Mouse (Mus musculus) heart, embryonic 10.5 days (tissue): Measurements from ENCODE around the gene Srpx2. TPM values are rescaled to one million over a fixed set of nuclear protein-coding genes. Genes with fewer than 3 reads are reported as not detected.

ENCODE experiments used
- DNase-seq: peaks from one replicate; pipeline ENCODE4 v3.0.0-alpha.2; 2017; ENCODE audit warnings: low spot score
- H3K27ac ChIP-seq: fragments of 300-500 bp; sonication (generic); 2 replicates; pipeline ENCODE4 v1.5.1; 2016; ENCODE audit warnings: mild to moderate bottlenecking
- H3K27me3 ChIP-seq: fragments of 300-500 bp; sonication (generic); 2 replicates; pipeline ENCODE4 v1.6.1; 2016; ENCODE audit warnings: mild to moderate bottlenecking; ENCODE audit not compliant: poor library complexity, insufficient read depth, severe bottlenecking
- H3K36me3 ChIP-seq: fragments of 300-500 bp; sonication (generic); 2 replicates; pipeline ENCODE4 v1.6.1; 2016; ENCODE audit warnings: mild to moderate bottlenecking, moderate library complexity
- H3K4me1 ChIP-seq: fragments of 300-500 bp; sonication (generic); 2 replicates; pipeline ENCODE4 v1.6.1; 2016; ENCODE audit warnings: mild to moderate bottlenecking
- H3K4me3 ChIP-seq: fragments of 300-500 bp; sonication (generic); 2 replicates; pipeline ENCODE4 v1.5.1; 2016; ENCODE audit warnings: mild to moderate bottlenecking, moderate library complexity
- H3K9me3 ChIP-seq: fragments of 300-500 bp; sonication (generic); 2 replicates; pipeline ENCODE4 v1.6.1; 2016; ENCODE audit warnings: mild to moderate bottlenecking, moderate library complexity
- WGBS: fragments of 180-500 bp; shearing (Covaris S2); methylation state at CpG from one replicate; pipeline ENCODE4 v1.1.7; 2016; 5-methylcytosine and 5-hydroxymethylcytosine counted together
- polyA plus RNA-seq: library from polyadenylated mRNA; unstranded; fragments of >200 nt; fragmentation: Nextera tagmentation; extraction: Ambion mirVana; gene quantifications from 2 replicates; pipeline ENCODE4 v1.2.1, GENCODE M21; 2016

Gene Srpx2
- 1.5 and 2.0 TPM in 2 replicates for polyA plus RNA-seq

DNA sequence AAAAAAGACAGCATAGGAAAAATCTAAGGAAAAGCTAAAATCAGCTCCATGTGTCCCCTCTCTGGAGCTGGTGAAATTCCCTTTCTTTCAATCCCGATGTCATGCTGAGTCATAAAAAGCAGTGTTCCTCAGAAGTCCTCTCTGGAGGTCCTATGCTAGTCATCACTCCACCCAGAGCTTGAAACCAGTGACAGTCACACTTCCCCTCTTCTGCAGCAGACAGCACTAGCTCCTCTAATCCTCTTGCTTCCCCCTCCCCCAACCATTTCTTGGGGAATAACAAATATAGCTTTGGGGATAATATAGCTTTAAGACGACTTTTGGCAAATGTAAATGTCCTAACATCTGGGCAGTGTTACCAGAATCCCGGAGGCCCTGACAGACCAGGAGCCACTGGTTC, at the start of gene Srpx2:
Gene Srpx2 (plus strand): TSS at position 166 of the 400 bp plus-strand sequence.
- H3K27ac ChIP-seq, result no peak within 1 kb of the TSS
- no peaks in the 10 kb centered on the region for H3K9me3 ChIP-seq
- no peaks in the 10 kb centered on the region for H3K27me3 ChIP-seq
- no peak for DNase-seq
- no peaks in the 10 kb centered on the region for H3K36me3 ChIP-seq
- H3K4me1 ChIP-seq, result no peaks in the 10 kb centered on the region
- H3K4me3 ChIP-seq, result no peak within 1 kb of the TSS
- 25% methylated on average over 3 of the region's 3 CpGs for WGBS

DNA sequence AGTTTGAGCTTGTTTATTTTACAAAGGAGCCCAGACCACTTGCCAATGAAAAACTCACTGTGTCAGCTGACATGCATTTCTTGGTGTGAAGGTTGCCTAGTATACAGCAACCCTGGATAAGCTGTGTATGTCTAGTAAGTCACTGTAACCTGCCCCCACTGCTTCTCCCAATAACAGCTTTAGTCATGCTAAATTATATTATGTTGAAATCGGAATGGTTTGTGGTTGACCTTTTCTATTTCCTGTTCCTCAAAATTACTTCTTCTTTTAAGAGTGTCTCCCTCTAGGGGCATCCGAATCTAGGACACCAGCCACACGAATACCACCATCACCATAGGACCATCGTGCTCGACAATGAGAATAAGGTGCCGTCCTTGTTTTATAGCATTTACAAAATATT, 38.5 kb upstream of the Srpx2 start:
- Histone ChIP-seq H3K27ac (no peak overlapping the region), H3K27me3 (no peaks in the 10 kb centered on the region), H3K4me3 (no peak overlapping the region), H3K36me3 (no peaks in the 10 kb centered on the region), H3K4me1 (no peaks in the 10 kb centered on the region), H3K9me3 (no peaks in the 10 kb centered on the region)
- WGBS, result 87% methylated on average over 6 of the region's 6 CpGs
- DNase-seq, result no peak

DNA sequence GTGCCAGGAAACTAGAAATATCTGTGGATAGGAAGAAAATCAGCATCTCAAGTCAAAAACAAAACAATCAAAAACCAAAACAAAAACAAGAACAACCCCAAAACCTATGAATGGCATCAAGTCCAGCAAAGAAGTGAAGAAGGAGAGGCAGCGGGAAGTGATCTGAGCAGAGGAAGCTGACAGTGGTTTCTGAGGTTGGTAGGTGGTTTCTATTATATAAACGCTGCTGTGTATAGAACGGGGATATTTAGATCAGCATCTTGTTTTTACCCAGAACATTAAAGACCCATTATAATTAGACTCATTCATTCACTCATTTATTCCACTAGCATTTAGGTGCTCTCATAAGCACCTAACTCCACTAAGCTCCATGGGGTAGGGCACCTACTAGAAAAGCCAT, 20.9 kb upstream of the Srpx2 start:
- no peak overlapping the region for H3K27ac ChIP-seq
- no peaks in the 10 kb centered on the region for H3K9me3 ChIP-seq
- no peaks in the 10 kb centered on the region for H3K4me1 ChIP-seq
- no peak overlapping the region for H3K4me3 ChIP-seq
- no peaks in the 10 kb centered on the region for H3K27me3 ChIP-seq
- H3K36me3 ChIP-seq, result peaks cover 13% of the 10 kb centered on the region; the same call in 1 of the 2 replicates
- no peak for DNase-seq
- WGBS, result 93% methylated on average over 3 of the region's 3 CpGs

DNA sequence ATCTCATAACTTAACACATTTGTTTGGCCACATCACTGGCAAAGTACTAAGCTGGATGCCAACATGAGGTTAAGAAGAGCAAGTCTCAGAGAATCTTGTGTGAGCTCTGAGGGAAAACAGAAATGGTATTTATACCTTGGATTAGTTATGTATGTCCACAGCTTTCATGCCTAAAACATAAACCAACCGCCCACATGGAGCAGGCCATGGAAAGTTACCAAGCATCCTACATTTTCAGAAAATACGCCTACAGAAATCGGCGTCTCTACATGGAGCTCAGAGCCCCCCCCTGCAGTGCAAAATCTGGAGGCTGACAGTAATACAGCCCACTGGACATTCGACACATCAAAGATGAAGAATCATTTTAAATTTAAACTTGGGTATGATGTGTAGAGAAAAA, 20.1 kb upstream of the Srpx2 start:
- 85% methylated on average over 5 of the region's 5 CpGs for WGBS
- no peak overlapping the region for H3K4me3 ChIP-seq
- DNase-seq, result no peak
- H3K36me3 ChIP-seq, result peaks cover 13% of the 10 kb centered on the region; the same call in 1 of the 2 replicates
- H3K27me3 ChIP-seq, result no peaks in the 10 kb centered on the region
- no peak overlapping the region for H3K27ac ChIP-seq
- H3K9me3 ChIP-seq, result no peaks in the 10 kb centered on the region
- no peaks in the 10 kb centered on the region for H3K4me1 ChIP-seq

DNA sequence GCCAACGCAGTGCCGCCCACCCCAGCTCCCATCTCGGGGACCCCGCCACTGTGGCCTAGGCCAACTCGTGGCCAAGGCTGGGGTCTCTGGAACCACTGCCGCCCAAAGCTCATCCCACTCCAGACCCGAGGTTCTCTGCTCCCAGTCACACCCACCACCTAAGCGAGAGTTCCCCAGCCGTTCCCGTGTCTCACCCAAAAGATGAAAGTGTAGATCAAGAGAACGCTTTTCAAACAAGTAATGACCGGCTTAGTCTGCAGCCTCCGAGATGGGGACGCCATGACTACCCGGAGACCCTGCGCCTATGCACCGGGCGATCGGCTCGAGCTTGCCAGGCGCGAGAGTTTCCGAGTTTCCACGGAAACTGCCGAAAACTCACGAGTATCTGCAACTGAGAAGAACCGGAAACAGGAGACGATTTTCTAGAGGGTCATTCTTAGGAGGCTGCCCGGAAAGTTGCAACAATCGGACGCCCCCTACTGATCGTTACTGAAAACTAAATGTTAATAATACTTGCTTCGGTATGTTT, 10.1 kb upstream of the Srpx2 start, which contains the start of gene Tspan6:
Gene Tspan6 (minus strand): TSS at position 416 of the 529 bp plus-strand sequence.
- no peaks in the 10 kb centered on the region for H3K9me3 ChIP-seq
- peak within 1 kb of the TSS; percentile 69 for H3K4me3 ChIP-seq
- peak; percentile 86 for DNase-seq
- H3K4me1 ChIP-seq, result no peaks in the 10 kb centered on the region
- whole genome bisulfite sequencing, result 20% methylated on average over 33 of the region's 33 CpGs
- peak within 1 kb of the TSS; percentile 89 for H3K27ac ChIP-seq
- peaks cover 12% of the 10 kb centered on the region for H3K36me3 ChIP-seq
- no peaks in the 10 kb centered on the region for H3K27me3 ChIP-seq

DNA sequence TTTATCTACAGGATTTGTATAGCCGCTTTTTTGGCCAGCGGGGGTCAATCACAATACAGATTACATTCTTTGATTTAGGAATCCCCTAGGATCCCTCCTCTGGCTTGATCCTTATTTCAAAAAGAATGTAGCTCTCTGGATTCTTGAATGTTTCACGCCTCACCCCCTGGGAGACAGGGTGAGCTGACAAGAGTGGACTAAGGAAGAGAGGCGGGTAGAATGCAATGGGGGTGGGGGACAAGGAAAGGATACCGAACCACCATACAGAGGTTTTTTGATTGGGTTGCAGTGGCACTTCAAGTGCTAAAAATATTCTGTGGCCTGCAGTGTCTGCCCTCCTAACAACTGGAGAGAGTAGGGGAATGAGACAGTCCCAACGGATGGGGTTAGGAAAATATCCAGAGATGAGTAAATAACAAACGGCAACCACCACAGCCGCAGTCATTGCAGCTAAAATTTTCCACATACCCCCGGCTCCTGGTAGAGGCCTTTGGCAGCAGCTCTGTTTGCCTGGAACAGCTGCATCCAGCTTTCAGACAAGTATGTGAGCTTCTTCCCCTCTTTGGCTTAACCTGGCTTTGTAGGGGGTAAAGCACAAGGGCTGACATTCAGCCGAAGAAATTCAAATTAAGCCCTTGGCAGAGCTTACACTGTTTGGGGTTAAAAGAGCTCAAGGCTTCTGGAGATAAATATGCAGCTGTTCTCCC, 3.3 kb downstream of the Srpx2 start:
- Histone ChIP-seq H3K27me3 (no peaks in the 10 kb centered on the region), H3K4me1 (no peaks in the 10 kb centered on the region; the same call in 1 of the 2 replicates), H3K4me3 (no peak overlapping the region), H3K36me3 (no peaks in the 10 kb centered on the region), H3K27ac (peak overlapping the region; percentile 52; the same call in 1 of the 2 replicates), H3K9me3 (no peaks in the 10 kb centered on the region)
- WGBS, result 38% methylated on average over 10 of the region's 10 CpGs
- no peak for DNase-seq

DNA sequence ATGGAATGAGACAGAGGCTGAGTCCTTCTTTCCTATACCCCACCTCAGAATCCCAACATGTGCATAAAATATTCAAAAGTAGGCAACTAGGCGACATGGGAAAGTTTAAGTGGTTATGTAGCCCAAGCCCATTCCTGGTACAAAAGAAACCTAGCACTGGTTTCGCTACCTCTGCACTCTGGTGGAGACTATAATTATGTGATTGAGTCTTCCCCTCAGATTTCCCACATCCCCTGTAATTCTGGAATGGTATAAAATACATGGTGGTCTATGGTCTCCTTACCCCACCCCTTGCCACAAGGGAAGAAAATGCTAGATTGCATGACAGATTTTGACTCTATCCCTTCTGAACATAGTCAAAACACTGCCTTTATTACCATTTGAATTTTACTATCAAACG, 4.8 kb downstream of the Srpx2 start:
- 80% methylated on average over 3 of the region's 3 CpGs for WGBS
- Histone ChIP-seq H3K27ac (no peak overlapping the region), H3K4me1 (no peaks in the 10 kb centered on the region; the same call in 1 of the 2 replicates), H3K36me3 (no peaks in the 10 kb centered on the region), H3K27me3 (no peaks in the 10 kb centered on the region), H3K9me3 (no peaks in the 10 kb centered on the region), H3K4me3 (no peak overlapping the region)
- DNase-seq, result no peak

DNA sequence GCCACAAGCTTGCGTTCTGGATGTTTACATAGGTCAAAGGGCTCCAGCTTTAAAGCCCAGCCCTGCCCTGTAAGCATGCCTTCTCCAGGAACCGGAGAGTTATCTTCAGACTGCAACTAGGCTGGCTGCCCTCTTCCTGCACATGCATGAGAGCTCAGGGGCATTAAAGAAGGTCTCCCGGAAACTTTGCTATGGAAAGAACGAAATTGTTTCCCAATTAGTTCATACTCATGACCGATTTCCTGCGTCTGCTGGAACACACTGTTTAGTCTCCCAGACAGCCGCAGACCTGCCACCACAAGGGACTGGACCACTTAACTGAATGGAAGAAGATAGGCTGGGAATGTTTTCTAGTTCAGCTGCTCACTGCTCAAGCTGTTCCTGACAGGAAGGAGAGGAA, 6.0 kb downstream of the Srpx2 start:
- peak overlapping the region; percentile 65; the same call in 1 of the 2 replicates for H3K27ac ChIP-seq
- 35% methylated on average over 7 of the region's 7 CpGs for WGBS
- no peaks in the 10 kb centered on the region for H3K27me3 ChIP-seq
- DNase-seq, result peak; percentile 76
- no peak overlapping the region for H3K4me3 ChIP-seq
- H3K36me3 ChIP-seq, result no peaks in the 10 kb centered on the region
- no peaks in the 10 kb centered on the region for H3K9me3 ChIP-seq
- H3K4me1 ChIP-seq, result no peaks in the 10 kb centered on the region; the same call in 1 of the 2 replicates

DNA sequence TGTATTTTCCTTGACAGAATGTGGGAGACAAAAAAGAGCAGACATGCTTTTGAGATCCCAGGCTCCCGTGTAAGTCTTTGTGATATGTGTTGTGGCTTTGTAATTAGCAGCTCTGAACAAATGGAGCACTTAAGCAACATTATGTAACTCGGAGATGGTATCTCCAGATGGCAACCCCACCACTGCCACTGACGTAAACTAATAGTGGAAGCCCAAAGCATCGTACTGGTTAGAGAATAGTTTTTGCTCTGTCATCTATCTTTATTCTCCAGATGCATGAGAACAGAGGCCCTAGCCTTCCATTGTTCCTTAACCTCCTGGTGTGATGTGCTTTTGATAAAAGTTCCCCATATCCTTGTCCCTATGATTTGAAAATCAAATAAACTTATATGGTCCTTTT, 13.0 kb downstream of the Srpx2 start:
- Histone ChIP-seq H3K9me3 (no peaks in the 10 kb centered on the region), H3K36me3 (no peaks in the 10 kb centered on the region), H3K27ac (no peak overlapping the region), H3K27me3 (no peaks in the 10 kb centered on the region), H3K4me3 (no peak overlapping the region), H3K4me1 (no peaks in the 10 kb centered on the region)
- no peak for DNase-seq
- 70% methylated on average over 4 of the region's 4 CpGs for WGBS

DNA sequence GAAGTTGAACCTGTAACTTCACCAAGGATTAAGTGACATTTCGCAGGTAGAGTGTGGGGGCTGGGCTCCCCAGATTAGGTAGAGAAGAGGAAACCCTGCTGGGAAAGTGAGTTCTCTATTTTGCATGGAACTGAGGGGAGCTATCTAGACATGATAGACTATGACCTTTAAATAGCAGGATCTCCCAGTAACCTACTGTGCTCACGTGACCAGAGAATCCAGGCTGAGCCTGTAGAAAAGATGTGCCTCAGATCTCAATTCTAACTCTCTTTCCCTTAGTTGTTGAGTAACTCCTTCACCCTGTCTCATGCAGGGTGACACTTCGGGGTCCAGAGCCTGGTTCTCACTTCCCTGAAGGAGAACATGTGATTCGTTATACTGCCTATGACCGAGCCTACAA, 18.5 kb downstream of the Srpx2 start:
- no peak overlapping the region for H3K27ac ChIP-seq
- DNase-seq, result no peak
- H3K27me3 ChIP-seq, result no peaks in the 10 kb centered on the region; the same call in 1 of the 2 replicates
- WGBS, result 76% methylated on average over 5 of the region's 5 CpGs
- H3K9me3 ChIP-seq, result no peaks in the 10 kb centered on the region
- H3K36me3 ChIP-seq, result no peaks in the 10 kb centered on the region
- H3K4me3 ChIP-seq, result no peak overlapping the region
- no peaks in the 10 kb centered on the region for H3K4me1 ChIP-seq

DNA sequence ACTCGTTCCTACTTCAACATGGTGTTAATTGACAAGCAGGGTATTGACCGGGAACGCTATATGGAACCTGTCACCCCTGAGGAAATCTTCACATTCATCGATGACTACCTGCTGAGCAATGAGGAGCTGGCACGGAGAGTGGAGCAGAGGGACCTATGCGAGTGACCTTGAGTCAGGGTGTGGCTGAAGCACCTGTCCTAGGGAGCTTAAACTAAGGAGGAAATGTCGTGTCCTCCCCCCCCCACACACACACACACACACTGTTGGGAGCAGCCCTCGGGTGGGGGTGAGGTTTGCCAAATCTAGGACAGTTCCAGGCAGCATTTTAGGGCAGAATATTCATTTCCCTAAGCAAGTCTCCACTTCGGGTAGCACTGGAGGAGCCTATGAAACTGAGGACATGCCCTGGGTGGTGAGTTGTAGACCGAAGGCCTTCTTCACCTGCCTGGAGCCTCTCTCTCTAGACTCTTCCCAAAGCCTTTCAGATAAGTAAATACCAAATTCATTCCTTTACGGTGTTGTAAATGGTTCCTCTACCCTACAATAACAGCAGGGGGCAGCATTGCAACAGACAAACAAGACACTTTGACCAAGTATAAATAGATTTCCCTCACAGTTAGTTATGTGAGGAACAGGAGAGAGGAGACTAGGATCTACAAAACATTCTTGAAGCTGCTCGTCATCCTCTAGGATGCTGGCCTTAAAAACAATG, 23.2 kb downstream of the Srpx2 start:
- 46% methylated on average over 12 of the region's 12 CpGs for WGBS
- Histone ChIP-seq H3K36me3 (no peaks in the 10 kb centered on the region), H3K4me3 (no peak overlapping the region), H3K27me3 (no peaks in the 10 kb centered on the region; the same call in 1 of the 2 replicates), H3K9me3 (no peaks in the 10 kb centered on the region), H3K27ac (no peak overlapping the region), H3K4me1 (no peaks in the 10 kb centered on the region)
- no peak for DNase-seq

DNA sequence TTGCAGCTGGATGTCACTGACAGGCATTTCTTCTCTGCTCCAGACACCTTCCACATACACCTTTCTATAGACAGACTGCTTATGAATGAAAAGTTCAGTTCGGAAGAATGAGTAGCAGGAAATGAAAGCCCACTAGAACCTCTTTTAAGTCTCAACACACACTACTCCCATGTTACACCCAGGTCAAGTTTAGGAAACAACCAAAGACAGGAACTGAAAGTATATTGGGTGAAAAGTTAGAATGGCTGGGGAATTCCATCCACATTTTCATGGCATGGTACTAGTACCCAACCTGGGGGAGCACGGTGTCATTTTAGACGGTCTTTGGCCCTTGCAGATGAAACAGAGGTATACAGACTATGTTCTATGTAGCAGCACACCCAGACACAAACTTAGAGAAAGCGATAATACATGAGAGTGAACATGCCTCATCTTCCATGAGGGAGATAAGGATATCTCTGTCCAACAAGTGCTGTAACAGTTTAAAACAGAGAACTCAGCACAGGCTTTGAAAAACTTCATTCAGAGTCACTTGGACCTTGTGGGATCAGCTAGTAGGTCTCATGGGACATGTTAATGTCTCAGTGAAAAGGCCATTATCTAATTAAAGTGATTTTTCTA, 28.5 kb downstream of the Srpx2 start:
- H3K4me1 ChIP-seq, result no peaks in the 10 kb centered on the region
- H3K9me3 ChIP-seq, result no peaks in the 10 kb centered on the region
- no peak overlapping the region for H3K27ac ChIP-seq
- H3K36me3 ChIP-seq, result no peaks in the 10 kb centered on the region
- no peak for DNase-seq
- 66% methylated on average over 4 of the region's 4 CpGs for WGBS
- no peak overlapping the region for H3K4me3 ChIP-seq
- H3K27me3 ChIP-seq, result no peaks in the 10 kb centered on the region; the same call in 1 of the 2 replicates

DNA sequence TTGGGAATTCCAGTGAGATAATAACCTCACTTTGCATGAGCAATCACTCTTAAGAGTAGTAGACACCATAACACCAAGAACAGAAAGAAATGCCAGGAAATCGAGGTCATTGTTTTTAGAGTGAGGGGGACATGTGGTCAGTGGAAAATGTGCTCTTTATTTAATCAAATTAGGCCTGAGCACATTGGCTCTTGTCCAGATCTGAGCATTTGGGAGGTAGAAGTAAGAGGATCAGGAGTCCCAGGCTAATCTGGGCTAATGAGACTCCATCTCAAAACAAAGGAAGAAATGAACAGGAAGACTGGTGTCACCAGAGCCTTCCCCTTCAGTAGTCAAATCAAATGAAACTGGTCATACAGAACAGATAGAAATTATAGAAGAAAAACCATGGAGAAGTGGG, 31.3 kb downstream of the Srpx2 start:
- no peak overlapping the region for H3K27ac ChIP-seq
- no peaks in the 10 kb centered on the region for H3K9me3 ChIP-seq
- H3K4me1 ChIP-seq, result no peaks in the 10 kb centered on the region
- no peaks in the 10 kb centered on the region for H3K27me3 ChIP-seq
- DNase-seq, result no peak
- H3K4me3 ChIP-seq, result no peak overlapping the region
- H3K36me3 ChIP-seq, result no peaks in the 10 kb centered on the region
- 52% methylated on average over 1 of the region's 1 CpGs for WGBS
